Comparison of ENCODE assay signal across 20 mouse cellular contexts in genomic region chr10:25632306-25632705, GRCm38 (mm10).
A peak's percentile ranks its signal among the peaks of the same experiment; 100 is the strongest.
DNase-seq lines count a peak whose midpoint lies in the region; ATAC-seq and TF ChIP-seq lines count a peak whose summit lies in the region.
"Had no signal": no experiment of that assay in that cellular context is flagged by ENCODE, and none has a peak within 500 bp of the region (broad histone marks: within the 10 kb centered on the region; RNA-seq: fewer than 3 reads in every experiment).

No protein-coding gene starts in this region.

- no peaks in the 10 kb centered on the region for H3K27me3 ChIP-seq in neural tube, embryonic 15.5 days (replicated peaks)
- no peaks in the 10 kb centered on the region for H3K27me3 ChIP-seq in limb, embryonic 10.5 days (ENCODE audit: low read depth, poor library complexity, severe bottlenecking)
- H3K27me3 ChIP-seq: embryonic facial prominence, embryonic 13.5 days; embryonic facial prominence, embryonic 15.5 days; forebrain, embryonic 12.5 days had no signal

- no peak overlapping the region for H3K9ac ChIP-seq in neural tube, embryonic 15.5 days (replicated peaks)
- no peak overlapping the region for H3K9ac ChIP-seq in ES-E14 (ENCODE audit: insufficient read depth, low read depth, low read length, poor library complexity, severe bottlenecking)
- H3K9ac ChIP-seq: embryonic facial prominence, embryonic 13.5 days; embryonic facial prominence, embryonic 15.5 days; forebrain, embryonic 12.5 days had no signal

- no peaks in the 10 kb centered on the region for H3K36me3 ChIP-seq in neural tube, embryonic 15.5 days
- H3K36me3 ChIP-seq in ES-E14 (ENCODE audit: control insufficient read depth, insufficient read depth, low read length, poor library complexity, severe bottlenecking), result no peaks in the 10 kb centered on the region
- H3K36me3 ChIP-seq in limb, embryonic 10.5 days, result no peaks in the 10 kb centered on the region
- H3K36me3 ChIP-seq: embryonic facial prominence, embryonic 13.5 days; embryonic facial prominence, embryonic 15.5 days; forebrain, embryonic 10.5 days; forebrain, embryonic 12.5 days had no signal

- in situ Hi-C loops in ES-E14 (cut with MboI; ENCODE audit: low sequenced_read_pairs in 2 of 2, unreplicated experiment in 2 of 2), result loop anchor here in 1 of 2 experiments (25.0 kb wide), 1 partner anchor 370 kb away; no protein-coding TSS in a partner anchor

- 92% methylated on average over 7 of the region's 7 CpGs for WGBS in neural tube, embryonic 15.5 days
- WGBS in limb, embryonic 10.5 days, result 91% methylated on average over 7 of the region's 7 CpGs

- no peak for ATAC-seq in neural tube, embryonic 15.5 days (ENCODE audit: low FRiP score)

- H3K9me3 ChIP-seq in neural tube, embryonic 15.5 days (replicated peaks), result no peaks in the 10 kb centered on the region
- no peaks in the 10 kb centered on the region for H3K9me3 ChIP-seq in ES-E14 (ENCODE audit: control insufficient read depth, insufficient read depth, low read depth, low read length)
- no peaks in the 10 kb centered on the region for H3K9me3 ChIP-seq in limb, embryonic 10.5 days (replicated peaks)
- H3K9me3 ChIP-seq: embryonic facial prominence, embryonic 13.5 days; embryonic facial prominence, embryonic 15.5 days; forebrain, embryonic 10.5 days; forebrain, embryonic 12.5 days had no signal

- peaks cover 4% of the 10 kb centered on the region; the same call in 1 of the 2 replicates for H3K4me1 ChIP-seq in neural tube, embryonic 15.5 days
- no peaks in the 10 kb centered on the region for H3K4me1 ChIP-seq in ES-E14 (ENCODE audit: control insufficient read depth in 2 of 2, insufficient read depth in 2 of 2, low read length in 2 of 2, poor library complexity in 1 of 2)
- H3K4me1 ChIP-seq in limb, embryonic 10.5 days, result no peaks in the 10 kb centered on the region
- H3K4me1 ChIP-seq: embryonic facial prominence, embryonic 13.5 days; embryonic facial prominence, embryonic 15.5 days; forebrain, embryonic 10.5 days; forebrain, embryonic 12.5 days had no signal

- DNase-seq in neural tube, embryonic 10.5 days (ENCODE audit: extremely low spot score, low spot score), result peak; percentile 6
- DNase-seq in ES-E14 (ENCODE audit: low read depth, low spot score) (peak; percentile 51), ZHBTc4 (ENCODE audit: low read depth, low spot score) (peak; percentile 89)
- DNase-seq in limb, embryonic 10.5 days (ENCODE audit: low spot score), result no peak
- no peak for DNase-seq in cerebellum, postnatal 10 days
- DNase-seq: adrenal gland, adult 2 months; adrenal gland, postnatal 10 days; adrenal gland, postnatal 25 days; cerebellum, adult 11 months; cerebellum, adult 18-20 months; cerebellum, adult 8-10 months; cerebellum, adult 9-11 months; cerebellum, postnatal 36 days; embryo, embryonic 11 days had no signal

- no peak overlapping the region for H3K27ac ChIP-seq in neural tube, embryonic 15.5 days (replicated peaks)
- H3K27ac ChIP-seq in ES-E14 (ENCODE audit: insufficient read depth, low read depth, low read length, poor library complexity, severe bottlenecking), result 0 out of 2 replicates have a peak overlapping the region, but pooled peaks have one; percentile 3
- no peak overlapping the region for H3K27ac ChIP-seq in limb, embryonic 10.5 days
- H3K27ac ChIP-seq: embryonic facial prominence, embryonic 13.5 days; embryonic facial prominence, embryonic 15.5 days; forebrain, embryonic 10.5 days; forebrain, embryonic 12.5 days had no signal

- H3K4me3 ChIP-seq in neural tube, embryonic 15.5 days (replicated peaks), result no peak overlapping the region
- H3K4me3 ChIP-seq in ES-E14 (ENCODE audit: insufficient read depth in 1 of 2, low read depth in 1 of 2, low read length in 2 of 2, poor library complexity in 1 of 2, severe bottlenecking in 1 of 2), result no peak overlapping the region
- H3K4me3 ChIP-seq in limb, embryonic 10.5 days, result no peak overlapping the region
- H3K4me3 ChIP-seq: embryonic facial prominence, embryonic 13.5 days; embryonic facial prominence, embryonic 15.5 days; erythroblast, embryonic 14.5 days; forebrain, embryonic 10.5 days; forebrain, embryonic 12.5 days had no signal

- no peak overlapping the region for H3K4me2 ChIP-seq in neural tube, embryonic 15.5 days
- H3K4me2 ChIP-seq: embryonic facial prominence, embryonic 13.5 days; embryonic facial prominence, embryonic 15.5 days; forebrain, embryonic 12.5 days had no signal

TF ChIP-seq in ES-E14, 5 proteins besides CTCF, POLR2A, EP300 and RAD21:
- TF ChIP-seq HCFC1 (IDR thresholded peaks at IDR 0.05; ENCODE audit: borderline replicate concordance, insufficient read depth, low read length) (no peak), MAFK (IDR thresholded peaks at IDR 0.05; ENCODE audit: insufficient read depth, low read depth, low read length) (no peak), CHD2 (IDR thresholded peaks at IDR 0.05; ENCODE audit: low read depth, low read length) (no peak), ZNF384 (IDR thresholded peaks at IDR 0.05; ENCODE audit: low read depth, low read length) (no peak), ZC3H11A (IDR thresholded peaks at IDR 0.05; ENCODE audit: borderline replicate concordance, low read depth, low read length) (no peak)

Comparison
In these comparisons a context has a peak if more than half of its experiments do, and no peak if none do; other contexts are left out.
1. DNase-seq: peak in neural tube, embryonic 10.5 days (single experiment), ES-E14 (single experiment) and ZHBTc4 (single experiment); none in limb, embryonic 10.5 days (single experiment) and cerebellum, postnatal 10 days (0 of 2).